Mouse (Mus musculus) layer of hippocampus, adult 6 months (tissue): ENCODE results near the gene Cd200r1. TPM values are rescaled to one million over a fixed set of nuclear protein-coding genes. Genes with fewer than 3 reads are reported as not detected.

Experiments
- long read RNA-seq, 2 experiments: library from polyadenylated mRNA; unstranded; transcript quantifications; one replicate each; pipeline ENCODE4 v2.0.0; 2019 to 2020
- polyA plus RNA-seq: library from polyadenylated mRNA; unstranded; fragments of <200 nt; fragmentation: Nextera tagmentation; gene quantifications from 2 replicates; pipeline ENCODE4 v1.2.3, GENCODE M21; 2021

Cd200r1 gene
- 0.28 and 0.33 TPM in 2 replicates for polyA plus RNA-seq
- long read RNA-seq, experiment 1, partial matches to known transcripts = 1 of 2 reads
- long read RNA-seq, experiment 1, other reads (novel, unspliced or antisense) = 0 of 2 reads
- long read RNA-seq, experiment 2, partial matches to known transcripts = 0 of 1 reads
- long read RNA-seq, experiment 2, other reads (novel, unspliced or antisense) = 0 of 1 reads

DNA sequence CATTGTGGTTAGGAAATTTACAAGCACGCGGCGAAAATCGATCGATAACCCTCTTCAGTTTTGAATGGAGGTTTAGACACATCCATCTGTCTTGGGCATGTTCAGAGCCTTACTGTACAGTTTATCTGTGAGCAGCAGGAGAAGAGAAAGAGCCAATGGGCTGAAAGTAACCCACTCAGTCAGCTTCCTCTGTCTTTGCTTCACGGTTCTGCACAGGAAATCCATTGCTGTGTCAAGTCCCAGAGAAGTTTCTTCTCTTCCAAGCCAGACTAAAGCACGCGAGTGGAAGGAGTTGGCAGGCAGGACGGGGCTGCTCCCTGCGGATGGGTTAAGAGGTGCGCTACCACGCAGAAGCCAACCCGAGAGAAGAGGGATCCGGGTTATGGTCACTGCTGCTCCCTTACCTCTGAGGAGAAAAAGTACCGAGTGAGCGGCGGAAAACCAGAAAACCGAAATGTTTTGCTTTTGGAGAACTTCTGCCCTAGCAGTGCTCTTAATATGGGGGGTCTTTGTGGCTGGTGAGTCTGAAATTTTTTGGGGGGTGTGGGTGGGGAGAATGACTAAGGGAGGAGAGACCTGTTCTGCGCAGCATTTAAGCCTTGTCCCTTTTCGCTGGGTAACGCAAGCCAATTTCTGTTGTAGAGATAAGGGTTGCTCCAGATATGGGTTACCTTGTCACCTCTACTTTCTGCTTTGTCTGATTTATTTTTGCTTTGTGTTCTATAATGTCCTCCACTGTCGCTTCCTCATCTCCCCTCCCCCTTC lies at the start of gene Cd200r1:
Gene Cd200r1, plus strand, starts transcription at position 182 of the 765 bp plus-strand sequence.

DNA sequence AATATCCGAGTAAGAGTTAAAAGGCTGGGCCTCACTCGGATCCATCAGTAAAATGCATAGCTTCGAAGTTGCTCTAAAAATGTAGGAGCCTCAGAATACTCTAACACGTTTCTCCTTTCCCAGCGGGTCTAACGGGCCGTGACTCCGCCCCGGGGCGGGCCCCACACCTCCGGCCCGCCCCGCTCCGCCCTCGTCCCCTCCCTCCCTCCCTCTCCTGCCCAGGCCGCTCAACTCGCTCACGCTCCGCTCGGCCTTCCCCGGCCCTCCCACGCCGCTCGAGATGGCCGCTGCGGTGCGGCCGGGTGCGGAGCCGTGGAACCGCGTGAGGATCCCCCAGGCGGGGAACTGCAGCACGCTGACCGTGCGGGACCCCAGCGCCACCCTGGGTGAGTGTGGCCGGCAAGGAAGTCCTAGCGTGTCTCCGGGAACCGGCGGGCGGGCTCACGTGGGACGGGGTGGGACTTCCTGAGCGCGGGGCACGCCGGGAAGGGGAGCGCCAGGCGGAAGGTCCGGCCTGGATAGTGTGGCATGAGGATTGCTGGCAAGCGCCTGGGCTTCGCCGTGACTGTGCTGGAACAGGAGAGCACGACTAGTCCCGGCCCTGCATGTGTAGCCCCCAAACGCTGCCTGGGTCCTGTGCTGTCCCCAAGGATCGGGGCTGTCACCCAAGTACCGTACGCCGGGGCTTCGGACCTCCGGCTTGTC lies 41.3 kb upstream of the Cd200r1 start, which contains the start of gene Nepro:
Gene Nepro, plus strand, starts transcription at position 219 of the 705 bp plus-strand sequence.

DNA sequence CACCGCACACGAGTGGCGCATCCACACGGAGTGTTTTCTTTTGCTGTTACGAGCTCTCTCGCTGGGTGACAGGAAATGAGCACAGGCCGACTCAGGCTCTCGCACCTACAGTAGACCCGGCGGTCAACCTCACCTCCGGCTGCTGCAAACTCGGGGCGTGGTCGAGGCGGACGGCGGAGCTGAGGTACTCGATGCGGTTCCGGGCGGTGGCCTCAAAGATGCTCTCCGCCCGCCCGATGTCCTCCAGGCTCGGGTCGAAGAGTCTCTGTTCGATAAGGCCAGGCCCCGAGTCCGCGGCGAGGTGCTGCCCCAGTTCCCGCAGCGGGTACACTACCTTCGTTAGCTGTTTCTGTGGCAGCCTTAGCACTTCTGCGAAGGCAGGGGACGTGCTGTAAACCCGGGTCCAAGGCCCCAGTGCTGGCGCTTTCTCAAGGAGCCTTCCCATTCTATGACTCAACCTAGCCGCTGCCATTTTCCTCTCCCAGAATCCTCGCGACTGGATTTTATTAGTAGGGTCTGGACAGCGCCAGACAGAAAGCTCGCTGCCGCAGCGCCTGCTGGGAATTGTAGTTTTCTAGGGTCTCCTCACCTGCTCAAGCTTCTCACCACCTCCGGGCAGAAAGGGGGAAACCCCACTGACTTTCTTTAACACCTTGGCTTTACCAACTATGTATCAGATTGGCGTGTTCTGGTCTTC lies 19.5 kb upstream of the Cd200r1 start, which contains the start of gene Gtpbp8:
Gene Gtpbp8, minus strand, starts transcription at position 498 of the 697 bp plus-strand sequence.

DNA sequence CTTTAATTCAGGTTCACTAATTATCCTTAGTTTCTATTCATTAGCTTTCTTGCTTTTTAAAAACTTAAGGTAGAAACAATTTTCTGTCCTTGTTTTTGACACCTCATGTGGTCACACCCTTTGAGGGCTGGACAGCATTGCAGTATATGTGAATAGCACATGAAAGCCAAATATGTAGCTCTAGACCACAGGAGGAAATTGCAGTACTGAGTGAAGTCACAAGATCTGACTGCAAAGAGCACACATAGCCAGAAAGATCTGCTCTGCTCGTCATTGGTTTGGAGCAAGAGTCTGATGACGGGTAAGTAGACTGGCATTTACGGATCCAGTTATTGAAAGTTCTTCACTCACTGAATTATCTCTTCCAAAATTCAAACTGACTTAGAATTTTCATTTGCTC lies 46.0 kb downstream of the Cd200r1 start, which contains the start of gene Cd200r4:
Gene Cd200r4, plus strand, starts transcription at position 190 of the 400 bp plus-strand sequence.

Other genes with a start within 250 kb of the Cd200r1 start
- gene Boc, start 206.8 kb upstream of the Cd200r1 start, polyA plus RNA-seq = 5.0 and 5.3 TPM in 2 replicates
- gene Nepro, start 41.4 kb upstream of the Cd200r1 start, polyA plus RNA-seq = 1.4 and 2.4 TPM in 2 replicates
- gene Gtpbp8, start 19.4 kb upstream of the Cd200r1 start, polyA plus RNA-seq = 18.0 and 19.6 TPM in 2 replicates
- gene Cd200r4, start 46.0 kb downstream of the Cd200r1 start, polyA plus RNA-seq = 0.08 TPM in 1 of 2 replicates, not detected in the other
- not detected in 2 replicates for gene Cd200r2, start 101.4 kb downstream of the Cd200r1 start, polyA plus RNA-seq
- gene Cd200r3, start 177.9 kb downstream of the Cd200r1 start, polyA plus RNA-seq = not detected in 2 replicates